Mouse (Mus musculus): ENCODE results near the gene Ctdspl.

DNA sequence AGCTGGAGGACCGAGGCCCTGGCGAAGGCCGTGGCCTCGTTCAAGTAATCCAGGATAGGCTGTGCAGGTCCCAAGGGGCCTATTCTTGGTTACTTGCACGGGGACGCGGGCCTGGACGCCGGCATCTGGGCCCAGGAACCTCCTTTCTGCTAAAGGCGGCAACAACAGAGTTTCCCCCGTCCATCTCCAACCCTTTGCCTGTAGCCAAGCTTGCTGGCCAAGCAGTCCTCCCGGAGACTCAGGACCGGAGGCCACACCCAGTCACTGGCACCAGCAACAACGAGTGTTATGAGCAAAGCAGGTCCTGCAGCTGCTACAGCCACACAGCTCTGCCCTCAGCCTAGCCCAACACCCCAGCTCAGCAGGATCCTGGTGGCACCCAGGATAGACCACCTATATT, 105.5 kb downstream of the Ctdspl start:
- TF ChIP-seq CTCF (IDR thresholded peaks at IDR 0.05; ENCODE audit: low read depth) (no peak), EP300 (IDR thresholded peaks at IDR 0.05; ENCODE audit: low read depth) (no peak)
